Mouse (Mus musculus) MEL (cell line): Measurements from ENCODE around the gene Vgll4. TPM values are rescaled to one million over a fixed set of nuclear protein-coding genes. Genes with fewer than 3 reads are reported as not detected.

ENCODE experiments used
- DNase-seq: peaks from one replicate; pipeline ENCODE4 v3.0.0; 2011; ENCODE audit warnings: low read depth, low spot score
- H3K27ac ChIP-seq: 2 replicates; pipeline ENCODE4 v1.5.1; 2012; ENCODE audit warnings: low read depth, mild to moderate bottlenecking, control low read depth, low read length, moderate library complexity; ENCODE audit not compliant: control insufficient read depth
- H3K27me3 ChIP-seq, 2 experiments: fragments of 150-350 bp in 1 of 2; sonication (generic) in 1 of 2; 2 replicates each; pipeline ENCODE4 v1.6.1; 2012; ENCODE audit warnings: low read length in 2 of 2, mild to moderate bottlenecking in 2 of 2, improper control_type of control experiment in 1 of 2, moderate library complexity in 1 of 2; ENCODE audit not compliant: insufficient read depth in 2 of 2, control insufficient read depth in 1 of 2
- H3K36me3 ChIP-seq, 2 experiments: 2 replicates each; pipeline ENCODE4 v1.6.1; 2012 to 2014; ENCODE audit warnings: low read length in 2 of 2, improper control_type of control experiment in 1 of 2, inconsistent platforms in 1 of 2, mild to moderate bottlenecking in 1 of 2; ENCODE audit not compliant: insufficient read depth in 2 of 2, control insufficient read depth in 1 of 2
- H3K4me1 ChIP-seq, 2 experiments: fragments of 150-350 bp in 1 of 2; sonication (generic) in 1 of 2; 2 replicates each; pipeline ENCODE4 v1.6.1; 2012; ENCODE audit warnings: low read length in 2 of 2, improper control_type of control experiment in 1 of 2, mild to moderate bottlenecking in 1 of 2; ENCODE audit not compliant: insufficient read depth in 2 of 2, control insufficient read depth in 1 of 2
- H3K4me3 ChIP-seq, 2 experiments: fragments of 150-350 bp in 1 of 2; sonication (generic) in 1 of 2; 2 replicates each; pipeline ENCODE4 v1.5.1; 2012; ENCODE audit warnings: low read depth in 2 of 2, low read length in 2 of 2, mild to moderate bottlenecking in 2 of 2, moderate library complexity in 2 of 2, control low read depth in 1 of 2, improper control_type of control experiment in 1 of 2; ENCODE audit not compliant: control insufficient read depth in 1 of 2, insufficient read depth in 1 of 2
- H3K79me2 ChIP-seq: 2 replicates; pipeline ENCODE4 v1.6.1; 2012; ENCODE audit warnings: mild to moderate bottlenecking, low read length, moderate library complexity; ENCODE audit not compliant: control insufficient read depth, poor library complexity, insufficient read depth
- H3K9ac ChIP-seq: 2 replicates; pipeline ENCODE4 v1.6.1; 2012; ENCODE audit warnings: low read depth, mild to moderate bottlenecking, control low read depth, low read length, moderate library complexity; ENCODE audit not compliant: control insufficient read depth, poor library complexity, severe bottlenecking
- H3K9me3 ChIP-seq: fragments of 150-350 bp; sonication (generic); replicated peaks from 2 replicates; pipeline ENCODE4 v1.6.1; 2012; ENCODE audit warnings: mild to moderate bottlenecking, low read length, improper control_type of control experiment, moderate library complexity; ENCODE audit not compliant: insufficient read depth
- BHLHE40 ChIP-seq: IDR thresholded peaks from 2 replicates; pipeline ENCODE4 v1.6.1; 2012; ENCODE audit warnings: low read depth, mild to moderate bottlenecking, inconsistent platforms, low read length, improper control_type of control experiment, borderline replicate concordance
- CHD1 ChIP-seq: IDR thresholded peaks from 2 replicates; pipeline ENCODE4 v1.6.1; 2012; ENCODE audit warnings: low read depth, mild to moderate bottlenecking, inconsistent platforms, low read length, improper control_type of control experiment
- CHD2 ChIP-seq: IDR thresholded peaks from 2 replicates; pipeline ENCODE4 v1.6.1; 2011; ENCODE audit warnings: low read length, improper control_type of control experiment
- CTCF ChIP-seq, 3 experiments: IDR thresholded peaks in 2 of 3; conservative IDR thresholded peaks in 1 of 3; 2 replicates each; pipeline ENCODE4 v1.5.1; 2011 to 2012; ENCODE audit warnings: low read length in 3 of 3, low read depth in 2 of 3, mild to moderate bottlenecking in 2 of 3, improper control_type of control experiment in 1 of 3, inconsistent platforms in 1 of 3, mixed read lengths in 1 of 3, moderate library complexity in 1 of 3; ENCODE audit not compliant: control insufficient read depth in 1 of 3, insufficient read depth in 1 of 3, poor library complexity in 1 of 3, severe bottlenecking in 1 of 3
- E2F4 ChIP-seq: IDR thresholded peaks from 2 replicates; pipeline ENCODE4 v1.6.1; 2011; ENCODE audit warnings: low read depth, low read length, improper control_type of control experiment, borderline replicate concordance
- ELF1 ChIP-seq: IDR thresholded peaks from 2 replicates; pipeline ENCODE4 v1.6.1; 2014; ENCODE audit warnings: low read depth, mild to moderate bottlenecking, inconsistent platforms, low read length, improper control_type of control experiment, moderate library complexity
- EP300 ChIP-seq, 2 experiments: IDR thresholded peaks; 2 replicates each; pipeline ENCODE4 v1.6.1; 2011; ENCODE audit warnings: improper control_type of control experiment in 2 of 2, low read length in 2 of 2, low read depth in 1 of 2, mild to moderate bottlenecking in 1 of 2
- ETS1 ChIP-seq: IDR thresholded peaks from 2 replicates; pipeline ENCODE4 v1.6.1; 2012; ENCODE audit warnings: low read depth, mild to moderate bottlenecking, inconsistent platforms, low read length, improper control_type of control experiment, moderate library complexity
- GABPA ChIP-seq: IDR thresholded peaks from 2 replicates; pipeline ENCODE4 v1.6.1; 2012; ENCODE audit warnings: low read depth, mild to moderate bottlenecking, inconsistent platforms, low read length, improper control_type of control experiment, moderate library complexity
- GATA1 ChIP-seq: IDR thresholded peaks from 2 replicates; pipeline ENCODE4 v1.6.1; 2011; ENCODE audit warnings: low read depth, low read length, improper control_type of control experiment
- HCFC1 ChIP-seq: IDR thresholded peaks from 2 replicates; pipeline ENCODE4 v1.6.1; 2012; ENCODE audit warnings: low read depth, mild to moderate bottlenecking, inconsistent platforms, low read length, improper control_type of control experiment, moderate library complexity
- JUND ChIP-seq: IDR thresholded peaks from 2 replicates; pipeline ENCODE4 v1.6.1; 2011; ENCODE audit warnings: low read depth, mild to moderate bottlenecking, improper control_type of control experiment, low read length
- KAT2A ChIP-seq: conservative IDR thresholded peaks from 2 replicates; pipeline ENCODE4 v1.6.1; 2012; ENCODE audit warnings: low read depth, low read length, improper control_type of control experiment, inconsistent platforms
- MAFK ChIP-seq: IDR thresholded peaks from 2 replicates; pipeline ENCODE4 v1.6.1; 2011; ENCODE audit warnings: low read depth, mild to moderate bottlenecking, low read length, improper control_type of control experiment, borderline replicate concordance
- MAX ChIP-seq: IDR thresholded peaks from 2 replicates; pipeline ENCODE4 v1.6.1; 2011; ENCODE audit warnings: low read length, improper control_type of control experiment
- MAZ ChIP-seq: IDR thresholded peaks from 2 replicates; pipeline ENCODE4 v1.6.1; 2012; ENCODE audit warnings: low read depth, mild to moderate bottlenecking, inconsistent platforms, low read length, improper control_type of control experiment
- MEF2A ChIP-seq: IDR thresholded peaks from 2 replicates; pipeline ENCODE4 v1.6.1; 2014; ENCODE audit warnings: low read depth, mild to moderate bottlenecking, inconsistent platforms, low read length, improper control_type of control experiment; ENCODE audit not compliant: poor library complexity, insufficient replicate concordance, severe bottlenecking; ENCODE audit errors: extremely low read depth
- MXI1 ChIP-seq: IDR thresholded peaks from 2 replicates; pipeline ENCODE4 v1.6.1; 2011; ENCODE audit warnings: mild to moderate bottlenecking, low read depth, low read length, improper control_type of control experiment
- MYB ChIP-seq: IDR thresholded peaks from 2 replicates; pipeline ENCODE4 v1.6.1; 2011; ENCODE audit warnings: mild to moderate bottlenecking, low read depth, low read length, improper control_type of control experiment
- MYC ChIP-seq: IDR thresholded peaks from 2 replicates; pipeline ENCODE4 v1.6.1; 2011; ENCODE audit warnings: low read depth, mild to moderate bottlenecking, low read length, improper control_type of control experiment, moderate library complexity
- NRF1 ChIP-seq: IDR thresholded peaks from 2 replicates; pipeline ENCODE4 v1.6.1; 2014; ENCODE audit warnings: low read depth, mild to moderate bottlenecking, inconsistent platforms, low read length, improper control_type of control experiment, moderate library complexity; ENCODE audit not compliant: poor library complexity, insufficient read depth, severe bottlenecking
- POLR2A ChIP-seq, 2 experiments: IDR thresholded peaks; 2 replicates each; pipeline ENCODE4 v1.6.1; 2011 to 2012; ENCODE audit warnings: low read length in 2 of 2, mild to moderate bottlenecking in 2 of 2, control low read depth in 1 of 2, improper control_type of control experiment in 1 of 2, low read depth in 1 of 2, moderate library complexity in 1 of 2; ENCODE audit not compliant: control insufficient read depth in 1 of 2, insufficient read depth in 1 of 2, poor library complexity in 1 of 2
- POLR2AphosphoS5 ChIP-seq: IDR thresholded peaks from 2 replicates; pipeline ENCODE4 v1.6.1; 2012; ENCODE audit warnings: low read depth, borderline replicate concordance, mild to moderate bottlenecking, inconsistent platforms, low read length, moderate library complexity, mixed read lengths
- RAD21 ChIP-seq: IDR thresholded peaks from 2 replicates; pipeline ENCODE4 v1.6.1; 2011; ENCODE audit warnings: mild to moderate bottlenecking, low read depth, low read length, improper control_type of control experiment
- RCOR1 ChIP-seq: IDR thresholded peaks from 2 replicates; pipeline ENCODE4 v1.6.1; 2012; ENCODE audit warnings: low read depth, mild to moderate bottlenecking, inconsistent platforms, low read length, improper control_type of control experiment
- SIN3A ChIP-seq: IDR thresholded peaks from 2 replicates; pipeline ENCODE4 v1.6.1; 2012; ENCODE audit warnings: low read length, improper control_type of control experiment, inconsistent platforms
- SMC3 ChIP-seq: IDR thresholded peaks from 2 replicates; pipeline ENCODE4 v1.6.1; 2011; ENCODE audit warnings: low read depth, low read length, improper control_type of control experiment
- TAL1 ChIP-seq: IDR thresholded peaks from 2 replicates; pipeline ENCODE4 v1.6.1; 2012; ENCODE audit warnings: mild to moderate bottlenecking, inconsistent platforms, low read length, moderate library complexity, mixed read lengths
- TBP ChIP-seq: IDR thresholded peaks from 2 replicates; pipeline ENCODE4 v1.8.0; 2011; ENCODE audit warnings: low read depth, low read length, improper control_type of control experiment
- TCF12 ChIP-seq: IDR thresholded peaks from 2 replicates; pipeline ENCODE4 v1.6.1; 2014; ENCODE audit warnings: low read depth, mild to moderate bottlenecking, inconsistent platforms, low read length, improper control_type of control experiment, moderate library complexity
- UBTF ChIP-seq: IDR thresholded peaks from 2 replicates; pipeline ENCODE4 v1.6.1; 2012; ENCODE audit warnings: low read depth, mild to moderate bottlenecking, inconsistent platforms, low read length, improper control_type of control experiment, moderate library complexity, borderline replicate concordance; ENCODE audit not compliant: insufficient read depth
- USF1 ChIP-seq: IDR thresholded peaks from 2 replicates; pipeline ENCODE4 v1.6.1; 2014; ENCODE audit warnings: low read depth, mild to moderate bottlenecking, inconsistent platforms, low read length, improper control_type of control experiment, moderate library complexity
- USF2 ChIP-seq, 2 experiments: IDR thresholded peaks; 2 replicates each; pipeline ENCODE4 v1.6.1; 2011 to 2012; ENCODE audit warnings: improper control_type of control experiment in 2 of 2, low read length in 2 of 2, borderline replicate concordance in 1 of 2, inconsistent platforms in 1 of 2, low read depth in 1 of 2, mild to moderate bottlenecking in 1 of 2; ENCODE audit not compliant: insufficient read depth in 1 of 2
- ZC3H11A ChIP-seq: IDR thresholded peaks from 2 replicates; pipeline ENCODE4 v1.6.1; 2012; ENCODE audit warnings: low read depth, mild to moderate bottlenecking, inconsistent platforms, low read length, improper control_type of control experiment
- ZKSCAN1 ChIP-seq: IDR thresholded peaks from 2 replicates; pipeline ENCODE4 v1.6.1; 2012; ENCODE audit warnings: low read depth, mild to moderate bottlenecking, inconsistent platforms, low read length, improper control_type of control experiment, moderate library complexity
- ZMIZ1 ChIP-seq: IDR thresholded peaks from 2 replicates; pipeline ENCODE4 v1.6.1; 2012; ENCODE audit warnings: low read depth, mild to moderate bottlenecking, inconsistent platforms, low read length, improper control_type of control experiment, moderate library complexity
- ZNF384 ChIP-seq: IDR thresholded peaks from 2 replicates; pipeline ENCODE4 v1.6.1; 2012; ENCODE audit warnings: low read depth, mild to moderate bottlenecking, inconsistent platforms, low read length, improper control_type of control experiment
- polyA plus RNA-seq, 2 experiments: library from polyadenylated mRNA; stranded (reverse) in 1 of 2; unstranded in 1 of 2; fragments of >175 nt in 1 of 2; fragments of >200 nt in 1 of 2; gene quantifications; 2 replicates each; pipeline versions ENCODE4 v1.2.1 to v1.2.4; 2012; ENCODE audit warnings: low replicate concordance in 2 of 2, low read depth in 1 of 2; ENCODE audit not compliant: insufficient read length in 2 of 2, insufficient read depth in 1 of 2, missing spikeins in 1 of 2
- total RNA-seq: library from RNA; depleted of rRNA; stranded (reverse); fragments of 300-350 nt; gene quantifications from 2 replicates; pipeline ENCODE4 v1.2.3, GENCODE M21; 2012

Gene Vgll4
- total and polyA plus RNA-seq, 3 experiments = 18.1 to 21.5 TPM; not detected in 1

GRCm38 (mm10) chr6:114848761-114849160, 121.0 kb downstream of the Vgll4 start:
- Histone ChIP-seq H3K9me3 (no peaks in the 10 kb centered on the region), H3K27ac (peak overlapping the region; percentile 92), H3K79me2 (no peaks in the 10 kb centered on the region), H3K27me3 (no peaks in the 10 kb centered on the region), H3K36me3 (peaks cover 0 to 12% of the 10 kb centered on the region in 2 experiments; a peak in 2 of 4 replicates), H3K4me1 (peaks cover 6 to 15% of the 10 kb centered on the region in 2 experiments; a peak in 3 of 4 replicates), H3K9ac (peak overlapping the region; percentile 69), H3K4me3 (peak overlapping the region; percentile 25 to 38; a peak in 3 of 4 replicates)
- DNase-seq = peak; percentile 75
- peak; percentile 28 to 45; a peak in 1 of 4 replicates for TF ChIP-seq POLR2A (IDR thresholded peaks at IDR 0.05; ENCODE audit: control insufficient read depth in 1 of 2, insufficient read depth in 1 of 2, low read depth in 1 of 2, low read length in 2 of 2, poor library complexity in 1 of 2)
- TF ChIP-seq RAD21 = no peak
- no peak; the same call in 1 of the 2 replicates for TF ChIP-seq CHD2
- no peak for TF ChIP-seq POLR2AphosphoS5
- no peak for TF ChIP-seq CHD1
- no peak for TF ChIP-seq ZC3H11A
- TF ChIP-seq HCFC1 = peak; percentile 61
- peak; percentile 79 for TF ChIP-seq MAX
- TF ChIP-seq ZNF384 = no peak
- no peak for TF ChIP-seq TCF12
- peak; percentile 85; the same call in 1 of the 2 replicates for TF ChIP-seq BHLHE40
- no peak for TF ChIP-seq UBTF
- TF ChIP-seq MXI1 = peak; percentile 92
- TF ChIP-seq MEF2A = no peak
- no peak for TF ChIP-seq JUND
- TF ChIP-seq ZMIZ1 = no peak
- no peak for TF ChIP-seq ZKSCAN1
- TF ChIP-seq MAFK = no peak
- TF ChIP-seq EP300 (IDR thresholded peaks at IDR 0.05; ENCODE audit: low read depth in 1 of 2, low read length in 2 of 2) = no peak
- TF ChIP-seq CTCF (IDR thresholded peaks at IDR 0.05 in 2 of 3, conservative IDR thresholded peaks at IDR 0.05 in 1 of 3; ENCODE audit: control insufficient read depth in 1 of 3, insufficient read depth in 1 of 3, low read depth in 2 of 3, low read length in 3 of 3, poor library complexity in 1 of 3, severe bottlenecking in 1 of 3) = no peak
- TF ChIP-seq USF2 (IDR thresholded peaks at IDR 0.05; ENCODE audit: borderline replicate concordance in 1 of 2, insufficient read depth in 1 of 2, low read depth in 1 of 2, low read length in 2 of 2) = 0 out of 4 replicates have a peak, but pooled peaks of 1 of the 2 experiments have one; percentile 30
- peak; percentile 62 for TF ChIP-seq NRF1
- TF ChIP-seq ELF1 = no peak
- peak; percentile 84 for TF ChIP-seq GATA1
- peak; percentile 59; the same call in 1 of the 2 replicates for TF ChIP-seq MYC
- TF ChIP-seq MYB = no peak
- TF ChIP-seq USF1 = peak; percentile 80
- TF ChIP-seq RCOR1 = 0 out of 2 replicates have a peak, but pooled peaks have one; percentile 17
- TF ChIP-seq TBP = no peak
- peak; percentile 44 for TF ChIP-seq ETS1
- no peak for TF ChIP-seq TAL1
- no peak for TF ChIP-seq E2F4
- peak; percentile 65 for TF ChIP-seq SIN3A
- peak; percentile 9 for TF ChIP-seq SMC3
- TF ChIP-seq GABPA = no peak
- no peak for TF ChIP-seq MAZ
- no peak for TF ChIP-seq KAT2A
